Mouse (Mus musculus) naive thymus-derived CD4-positive, alpha-beta T cell, adult 5 months (primary cell): ENCODE results near the gene Fndc3c1. TPM values are rescaled to one million over a fixed set of nuclear protein-coding genes. Genes with fewer than 3 reads are reported as not detected.

Experiments used
- polyA plus RNA-seq: library from polyadenylated mRNA; unstranded; fragments of 100-300 nt; shearing (Covaris generic); gene quantifications from one replicate; pipeline ENCODE4 v1.2.1, GENCODE M21; 2017

Fndc3c1 gene
- not detected for polyA plus RNA-seq

DNA sequence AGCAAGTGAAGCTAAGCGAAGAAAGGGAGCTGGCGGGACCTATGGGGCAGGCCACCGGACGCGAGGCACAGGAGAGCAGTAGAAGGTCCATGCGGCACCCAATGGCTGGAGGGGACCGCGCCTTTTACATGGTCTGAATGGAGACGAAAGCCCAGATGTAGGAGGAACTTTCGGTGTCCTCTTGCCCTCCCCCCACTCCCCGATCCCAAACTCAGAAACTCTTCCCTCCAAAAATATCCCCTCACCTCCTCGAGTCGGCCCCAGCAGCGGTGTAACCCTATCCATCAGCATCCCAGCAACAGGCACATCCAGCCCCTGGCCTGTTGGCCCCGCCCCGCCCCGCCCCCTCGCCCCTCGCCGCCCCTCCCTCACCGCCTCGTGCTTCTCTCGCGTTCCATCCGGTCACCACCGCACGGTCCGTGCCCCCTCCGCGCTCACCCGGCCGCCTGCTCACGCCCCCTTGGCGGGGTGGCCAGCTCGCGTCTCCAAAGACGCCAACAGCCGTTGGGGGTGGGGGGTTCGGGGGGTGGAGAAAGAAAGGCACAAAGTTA lies at the start of gene Fndc3c1:
Gene Fndc3c1 (minus strand): TSS at position 301 of the 551 bp plus-strand sequence.

Other genes with a start within 250 kb of the Fndc3c1 start
- gene Fnd3c2, start 230.0 kb downstream of the Fndc3c1 start, polyA plus RNA-seq: not detected
- gene Gm5127, start 97.8 kb upstream of the Fndc3c1 start, polyA plus RNA-seq: not detected
- gene Cysltr1, start 118.3 kb upstream of the Fndc3c1 start, polyA plus RNA-seq: not detected